Comparison of ENCODE assay signal across 11 mouse cellular contexts in the genomic region with DNA sequence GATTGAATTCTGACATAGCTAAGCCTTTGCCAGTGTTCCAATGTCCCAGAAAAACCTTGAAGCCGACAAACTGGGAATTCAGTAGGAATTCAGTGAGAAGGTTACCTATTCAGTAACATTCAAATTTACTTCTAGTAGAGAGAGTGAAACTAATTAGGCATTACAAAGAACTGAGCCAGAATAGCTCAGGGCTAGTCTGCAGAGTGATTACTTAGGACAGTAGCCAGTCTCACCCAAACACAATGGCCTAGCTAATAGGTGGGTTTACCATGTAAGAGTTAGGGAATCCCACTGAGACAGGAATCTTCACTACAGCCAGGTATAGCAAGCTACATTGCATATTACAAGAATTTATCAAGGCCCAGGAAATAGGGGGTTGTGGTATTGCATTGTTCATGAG. TPM values are rescaled to one million over a fixed set of nuclear protein-coding genes. Genes with fewer than 3 reads are reported as not detected.
"Had no signal": no experiment of that assay in that cellular context is flagged by ENCODE, and none has a peak within 500 bp of the region (broad histone marks: within the 10 kb centered on the region; RNA-seq: fewer than 3 reads in every experiment).

No protein-coding gene starts in this region.

RNA-seq across cellular contexts. Expression of a gene that starts 22.7 kb away (rescaled TPM):
- polyA plus RNA-seq: neural tube, embryonic 13.5 days; neural tube, embryonic 14.5 days; neural tube, embryonic 15.5 days; small intestine, adult 2 months; spleen, adult 2 months; stomach, embryonic 14.5 days; stomach, embryonic 15.5 days; stomach, embryonic 16.5 days; stomach, postnatal 0 days; testis, adult 2 months; urinary bladder, adult 2 months had no signal

RNA-seq across cellular contexts. Expression of a gene that starts 29.1 kb away (rescaled TPM):
- polyA plus RNA-seq: small intestine, adult 2 months; spleen, adult 2 months; stomach, embryonic 14.5 days; stomach, embryonic 15.5 days; urinary bladder, adult 2 months had no signal

RNA-seq across cellular contexts. Expression of a gene that starts 49.1 kb away (rescaled TPM):
- polyA plus RNA-seq: neural tube, embryonic 13.5 days; small intestine, adult 2 months; spleen, adult 2 months; stomach, embryonic 14.5 days; urinary bladder, adult 2 months had no signal
